Mouse (Mus musculus) adrenal gland, postnatal 10 days (tissue): ENCODE measurements at regions not wholly inside any gene's neighbourhood (a gene's known extent, or its start where the extent isn't known, plus 50 kb on each side); places are given as distances from the start of the nearest gene placed in this dataset.

Experiments used
- DNase-seq: peaks from one replicate; pipeline ENCODE4 v3.0.0; 2021; ENCODE audit warnings: mixed read lengths

DNA sequence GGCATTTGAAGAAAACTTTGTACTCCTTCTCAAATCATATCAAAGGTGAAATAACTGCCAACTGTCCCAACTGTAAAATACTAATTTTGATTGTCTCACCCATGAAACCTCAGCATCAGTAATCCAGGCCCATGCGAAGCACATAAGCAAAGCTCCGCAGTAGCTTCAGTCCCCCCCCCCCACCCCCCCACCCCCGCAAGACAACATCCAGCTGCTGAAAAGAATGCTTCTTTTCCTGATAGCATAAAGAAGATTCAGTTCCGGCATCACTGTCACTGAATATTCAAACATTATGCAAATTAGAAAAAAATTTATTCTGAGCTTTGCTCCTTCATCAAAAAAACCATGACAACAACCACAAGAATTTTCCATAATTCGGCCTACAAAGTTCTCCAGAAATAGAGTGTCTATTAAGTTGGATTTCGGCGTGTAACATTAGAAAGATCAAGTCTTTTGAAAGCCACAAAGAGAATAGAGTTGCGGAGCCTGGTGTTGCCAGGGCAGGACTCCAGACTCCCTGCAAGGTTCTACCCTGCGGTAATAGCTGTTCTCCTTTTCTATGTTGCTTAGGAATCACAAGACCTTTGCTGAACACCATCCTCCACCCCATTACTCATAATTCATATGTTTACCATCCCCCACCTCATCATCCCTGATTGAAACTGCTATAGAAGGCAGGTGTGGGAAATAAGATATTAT, 77.9 kb upstream of the Asb5 start:
- DNase-seq = no peak

GRCm38 (mm10) chr8:54464977-54465376, 64.4 kb upstream of the Asb5 start:
- no peak for DNase-seq

GRCm38 (mm10) chr8:54465458-54466102, 63.8 kb upstream of the Asb5 start:
- DNase-seq = no peak
